Comparison of ENCODE assay signal across 12 mouse cellular contexts in the genomic region with DNA sequence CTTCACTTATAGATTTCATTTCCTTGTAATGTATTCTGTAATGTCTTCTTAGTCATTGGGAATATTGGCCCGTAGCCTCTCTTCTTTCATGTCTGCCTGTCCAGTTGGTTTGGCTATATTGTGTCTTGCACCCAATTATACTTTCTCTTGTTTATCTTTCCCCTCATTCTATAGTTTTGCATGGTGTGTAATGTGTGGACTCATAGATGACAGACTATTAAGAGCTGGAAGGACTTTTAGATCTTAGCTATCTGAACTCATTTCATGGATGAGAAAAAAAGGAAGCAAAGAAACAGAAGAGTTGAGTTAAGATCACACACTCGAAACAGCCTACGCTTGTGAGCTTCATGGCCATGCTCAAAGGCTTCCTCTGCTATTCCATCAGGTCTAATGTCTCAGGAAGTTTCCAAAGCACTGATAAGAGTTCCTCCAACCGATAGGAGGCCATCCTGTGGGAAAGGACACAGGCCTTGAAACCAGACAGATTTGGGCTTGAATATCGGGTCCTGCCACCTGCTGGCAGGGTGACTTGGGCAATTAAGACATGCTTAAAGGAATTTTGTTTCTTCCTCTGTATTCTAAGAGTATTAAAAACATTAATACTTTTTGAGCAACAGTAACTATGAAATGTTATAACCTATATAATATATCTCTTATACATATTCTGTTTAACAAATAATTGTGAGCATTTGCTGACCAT.
DNase-seq lines count a peak whose midpoint lies in the region; ATAC-seq and TF ChIP-seq lines count a peak whose summit lies in the region.
"Had no signal": no experiment of that assay in that cellular context is flagged by ENCODE, and none has a peak within 500 bp of the region (broad histone marks: within the 10 kb centered on the region; RNA-seq: fewer than 3 reads in every experiment).

No protein-coding gene starts in this region.

- peaks cover 23% of the 10 kb centered on the region for H3K4me1 ChIP-seq in kidney, embryonic 16.5 days (ENCODE audit: insufficient read depth, low read length)
- H3K4me1 ChIP-seq in lung, postnatal 0 days (ENCODE audit: insufficient read depth, low read depth, low read length), result peaks cover 13% of the 10 kb centered on the region; the same call in 1 of the 2 replicates
- H3K4me1 ChIP-seq in intestine, embryonic 15.5 days (replicated peaks), result peaks cover 9% of the 10 kb centered on the region
- H3K4me1 ChIP-seq in forebrain, embryonic 10.5 days, result peaks cover 18% of the 10 kb centered on the region

- 85% methylated on average over 5 of the region's 5 CpGs for WGBS in kidney, embryonic 16.5 days
- 55% methylated on average over 5 of the region's 5 CpGs for WGBS in lung, postnatal 0 days
- WGBS in intestine, embryonic 15.5 days, result 86% methylated on average over 5 of the region's 5 CpGs
- WGBS in forebrain, embryonic 10.5 days, result 88% methylated on average over 5 of the region's 5 CpGs

- no peaks in the 10 kb centered on the region for H3K36me3 ChIP-seq in kidney, embryonic 16.5 days (ENCODE audit: insufficient read depth, low read length)
- H3K36me3 ChIP-seq in lung, postnatal 0 days (ENCODE audit: insufficient read depth, low read length), result no peaks in the 10 kb centered on the region
- no peaks in the 10 kb centered on the region for H3K36me3 ChIP-seq in intestine, embryonic 15.5 days
- no peaks in the 10 kb centered on the region for H3K36me3 ChIP-seq in forebrain, embryonic 10.5 days (replicated peaks)
- H3K36me3 ChIP-seq: limb, embryonic 15.5 days had no signal

- H3K9ac ChIP-seq in kidney, embryonic 16.5 days (replicated peaks; ENCODE audit: low read length), result no peak overlapping the region
- H3K9ac ChIP-seq in lung, postnatal 0 days (replicated peaks; ENCODE audit: low read depth), result no peak overlapping the region
- H3K9ac ChIP-seq in intestine, embryonic 15.5 days, result no peak overlapping the region
- H3K9ac ChIP-seq: limb, embryonic 15.5 days had no signal

- peak overlapping the region; percentile 80 for H3K27ac ChIP-seq in kidney, embryonic 16.5 days (ENCODE audit: low read length)
- peak overlapping the region; percentile 55 for H3K27ac ChIP-seq in lung, postnatal 0 days (ENCODE audit: low read length)
- peak overlapping the region; percentile 24; the same call in 1 of the 2 replicates for H3K27ac ChIP-seq in intestine, embryonic 15.5 days
- H3K27ac ChIP-seq in forebrain, embryonic 10.5 days, result no peak overlapping the region

- TF ChIP-seq EP300 in lung, postnatal 0 days (IDR thresholded peaks at IDR 0.05), result no peak

- H3K9me3 ChIP-seq in kidney, embryonic 16.5 days (ENCODE audit: low read length), result no peaks in the 10 kb centered on the region
- no peaks in the 10 kb centered on the region for H3K9me3 ChIP-seq in lung, postnatal 0 days (ENCODE audit: low read length)
- no peaks in the 10 kb centered on the region for H3K9me3 ChIP-seq in intestine, embryonic 15.5 days
- H3K9me3 ChIP-seq in forebrain, embryonic 10.5 days, result no peaks in the 10 kb centered on the region
- H3K9me3 ChIP-seq: limb, embryonic 15.5 days had no signal

- no peak overlapping the region for H3K4me2 ChIP-seq in kidney, embryonic 16.5 days (replicated peaks; ENCODE audit: low read depth, low read length)
- no peak overlapping the region for H3K4me2 ChIP-seq in lung, postnatal 0 days (replicated peaks; ENCODE audit: low read depth, low read length)
- H3K4me2 ChIP-seq in intestine, embryonic 15.5 days (replicated peaks), result no peak overlapping the region
- H3K4me2 ChIP-seq: limb, embryonic 15.5 days had no signal

- DNase-seq in kidney, postnatal 4 days, result no peak
- DNase-seq in lung, postnatal 0 days (ENCODE audit: low spot score), result no peak
- DNase-seq in lung, postnatal 10 days, result no peak
- no peak for DNase-seq in spleen, adult 12 weeks (ENCODE audit: low spot score)
- DNase-seq in forebrain, embryonic 10.5 days (ENCODE audit: extremely low spot score, low spot score), result no peak
- DNase-seq: cerebellum, adult 8-10 months; heart, adult 18-20 months had no signal

- ATAC-seq in kidney, embryonic 16.5 days (ENCODE audit: low FRiP score, low TSS enrichment), result no peak
- ATAC-seq in lung, postnatal 0 days, result no peak
- no peak for ATAC-seq in intestine, embryonic 15.5 days
- ATAC-seq: hindbrain, postnatal 0 days; midbrain, embryonic 16.5 days had no signal

- peak; percentile 48 for TF ChIP-seq CTCF in lung, postnatal 0 days (IDR thresholded peaks at IDR 0.05)

- H3K27me3 ChIP-seq in kidney, embryonic 16.5 days (ENCODE audit: insufficient read depth, low read length), result no peaks in the 10 kb centered on the region
- no peaks in the 10 kb centered on the region for H3K27me3 ChIP-seq in lung, postnatal 0 days (replicated peaks; ENCODE audit: insufficient read depth, low read length)
- no peaks in the 10 kb centered on the region for H3K27me3 ChIP-seq in intestine, embryonic 15.5 days (replicated peaks)
- no peaks in the 10 kb centered on the region for H3K27me3 ChIP-seq in forebrain, embryonic 10.5 days (ENCODE audit: poor library complexity, severe bottlenecking)
- H3K27me3 ChIP-seq: limb, embryonic 15.5 days had no signal

- no peak overlapping the region for H3K4me3 ChIP-seq in kidney, embryonic 16.5 days (ENCODE audit: low read length)
- H3K4me3 ChIP-seq in lung, postnatal 0 days (ENCODE audit: low read depth, low read length), result no peak overlapping the region
- no peak overlapping the region for H3K4me3 ChIP-seq in intestine, embryonic 15.5 days (replicated peaks)
- H3K4me3 ChIP-seq in forebrain, embryonic 10.5 days, result no peak overlapping the region
- H3K4me3 ChIP-seq: limb, embryonic 15.5 days had no signal
